Mouse (Mus musculus) MEL (cell line): Measurements from ENCODE around the gene Ahcyl1.

Source experiments
- CTCF ChIP-seq, 3 experiments: IDR thresholded peaks in 2 of 3; conservative IDR thresholded peaks in 1 of 3; 2 replicates each; pipeline ENCODE4 v1.5.1; 2011 to 2012; ENCODE audit warnings: low read length in 3 of 3, low read depth in 2 of 3, mild to moderate bottlenecking in 2 of 3, improper control_type of control experiment in 1 of 3, inconsistent platforms in 1 of 3, mixed read lengths in 1 of 3, moderate library complexity in 1 of 3; ENCODE audit not compliant: control insufficient read depth in 1 of 3, insufficient read depth in 1 of 3, poor library complexity in 1 of 3, severe bottlenecking in 1 of 3
- E2F4 ChIP-seq: IDR thresholded peaks from 2 replicates; pipeline ENCODE4 v1.6.1; 2011; ENCODE audit warnings: low read depth, low read length, improper control_type of control experiment, borderline replicate concordance
- EP300 ChIP-seq, 2 experiments: IDR thresholded peaks; 2 replicates each; pipeline ENCODE4 v1.6.1; 2011; ENCODE audit warnings: improper control_type of control experiment in 2 of 2, low read length in 2 of 2, low read depth in 1 of 2, mild to moderate bottlenecking in 1 of 2
- MXI1 ChIP-seq: IDR thresholded peaks from 2 replicates; pipeline ENCODE4 v1.6.1; 2011; ENCODE audit warnings: mild to moderate bottlenecking, low read depth, low read length, improper control_type of control experiment
- NRF1 ChIP-seq: IDR thresholded peaks from 2 replicates; pipeline ENCODE4 v1.6.1; 2014; ENCODE audit warnings: low read depth, mild to moderate bottlenecking, inconsistent platforms, low read length, improper control_type of control experiment, moderate library complexity; ENCODE audit not compliant: poor library complexity, insufficient read depth, severe bottlenecking
- POLR2A ChIP-seq, 2 experiments: IDR thresholded peaks; 2 replicates each; pipeline ENCODE4 v1.6.1; 2011 to 2012; ENCODE audit warnings: low read length in 2 of 2, mild to moderate bottlenecking in 2 of 2, control low read depth in 1 of 2, improper control_type of control experiment in 1 of 2, low read depth in 1 of 2, moderate library complexity in 1 of 2; ENCODE audit not compliant: control insufficient read depth in 1 of 2, insufficient read depth in 1 of 2, poor library complexity in 1 of 2
- TCF12 ChIP-seq: IDR thresholded peaks from 2 replicates; pipeline ENCODE4 v1.6.1; 2014; ENCODE audit warnings: low read depth, mild to moderate bottlenecking, inconsistent platforms, low read length, improper control_type of control experiment, moderate library complexity

- no peak for TF ChIP-seq POLR2A (IDR thresholded peaks at IDR 0.05; ENCODE audit: control insufficient read depth in 1 of 2, insufficient read depth in 1 of 2, low read depth in 1 of 2, low read length in 2 of 2, poor library complexity in 1 of 2)
- no peak for TF ChIP-seq CTCF (IDR thresholded peaks at IDR 0.05 in 2 of 3, conservative IDR thresholded peaks at IDR 0.05 in 1 of 3; ENCODE audit: control insufficient read depth in 1 of 3, insufficient read depth in 1 of 3, low read depth in 2 of 3, low read length in 3 of 3, poor library complexity in 1 of 3, severe bottlenecking in 1 of 3)
- TF ChIP-seq TCF12 = no peak
- TF ChIP-seq NRF1 = no peak
- no peak for TF ChIP-seq E2F4
- no peak for TF ChIP-seq MXI1
- TF ChIP-seq EP300 (IDR thresholded peaks at IDR 0.05; ENCODE audit: low read depth in 1 of 2, low read length in 2 of 2) = peak in 1 of 2 experiments; percentile 33; a peak in 2 of 4 replicates
These were observed 10.7 kb downstream of the Ahcyl1 start for GRCm38 (mm10) chr3:107685652-107686051.
